Mouse (Mus musculus): ENCODE measurements around the gene Erich4.

The Erich4 gene

GRCm38 (mm10) chr7:25615706-25616011, at the start of gene Erich4:
Gene Erich4 (minus strand): TSS chr7:25615892.
- DNase-seq (ENCODE audit: low spot score in 2 of 2), result no peak

- peak; percentile 99 for DNase-seq (ENCODE audit: low spot score in 2 of 2)
Measured at GRCm38 (mm10) chr7:25658657-25659472, 43.2 kb upstream of the Erich4 start, which contains the start of the genes Bckdha and Exosc5. Gene Bckdha (minus strand): TSS chr7:25658981. Gene Exosc5 (plus strand): TSS chr7:25659164.

DNA sequence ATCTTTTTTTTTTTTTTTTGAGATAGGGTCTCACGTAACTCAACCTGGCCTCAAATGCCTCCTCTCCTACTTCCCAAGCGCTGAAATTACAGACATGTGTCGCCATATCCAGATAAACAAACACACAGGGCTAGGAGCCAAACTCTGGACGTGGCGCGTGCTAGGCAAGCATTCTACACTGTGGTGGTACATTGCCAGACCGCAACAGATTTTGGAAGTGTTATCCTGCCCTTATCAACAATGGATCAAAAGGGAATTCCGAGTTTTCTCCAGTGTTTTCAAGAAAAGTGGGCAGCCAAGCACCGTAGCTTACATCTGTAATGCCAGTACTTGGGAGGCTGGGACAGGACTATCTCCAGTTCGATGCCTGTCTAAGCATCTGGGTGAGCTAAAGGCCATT, 42.1 kb upstream of the Erich4 start:
- DNase-seq (ENCODE audit: low spot score in 2 of 2), result no peak

GRCm38 (mm10) chr7:25655601-25656428, 40.1 kb upstream of the Erich4 start:
- DNase-seq (ENCODE audit: low spot score in 2 of 2), result no peak

GRCm38 (mm10) chr7:25652244-25652759, 36.6 kb upstream of the Erich4 start:
- DNase-seq (ENCODE audit: low spot score in 2 of 2), result no peak

DNA sequence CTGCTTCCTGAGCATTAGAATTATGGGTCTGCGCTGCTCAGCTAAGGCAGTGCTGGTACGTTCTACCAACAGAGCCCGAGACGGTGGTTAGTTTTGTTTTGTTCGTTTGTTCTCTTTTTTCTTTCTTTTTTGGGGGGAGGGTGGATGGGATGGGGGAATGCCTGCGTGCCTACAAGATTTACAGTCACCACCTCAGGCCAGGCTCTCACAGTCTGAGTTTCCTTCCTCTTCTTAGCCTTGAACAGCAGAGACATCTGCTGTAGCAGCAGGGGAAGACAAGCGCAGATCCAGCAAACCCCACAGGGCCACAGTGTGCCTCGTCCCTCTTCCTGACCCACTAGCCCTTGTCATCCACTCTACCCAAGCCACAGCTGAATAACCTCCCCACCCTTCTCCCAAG, 35.6 kb upstream of the Erich4 start:
- DNase-seq (ENCODE audit: low spot score in 2 of 2), result no peak

DNA sequence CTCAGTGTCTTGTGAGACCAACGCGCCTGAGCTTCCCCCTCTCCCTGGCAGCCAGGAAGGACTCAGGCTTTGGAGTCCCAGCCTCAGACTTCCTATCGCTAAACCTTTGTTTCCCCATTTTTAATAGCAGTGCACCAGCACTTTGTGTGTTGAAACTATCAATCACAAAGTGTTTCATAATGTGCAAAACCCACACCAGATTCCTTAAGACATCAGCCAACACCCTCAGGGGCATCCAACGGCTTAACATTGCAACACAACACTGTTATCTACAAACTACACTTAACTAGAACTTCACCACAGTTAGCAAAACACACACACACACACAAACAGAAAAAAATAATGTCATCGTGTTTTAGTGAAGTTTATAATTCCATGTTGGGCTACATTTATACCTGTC, 34.1 kb upstream of the Erich4 start:
- DNase-seq (ENCODE audit: low spot score in 2 of 2), result no peak

DNA sequence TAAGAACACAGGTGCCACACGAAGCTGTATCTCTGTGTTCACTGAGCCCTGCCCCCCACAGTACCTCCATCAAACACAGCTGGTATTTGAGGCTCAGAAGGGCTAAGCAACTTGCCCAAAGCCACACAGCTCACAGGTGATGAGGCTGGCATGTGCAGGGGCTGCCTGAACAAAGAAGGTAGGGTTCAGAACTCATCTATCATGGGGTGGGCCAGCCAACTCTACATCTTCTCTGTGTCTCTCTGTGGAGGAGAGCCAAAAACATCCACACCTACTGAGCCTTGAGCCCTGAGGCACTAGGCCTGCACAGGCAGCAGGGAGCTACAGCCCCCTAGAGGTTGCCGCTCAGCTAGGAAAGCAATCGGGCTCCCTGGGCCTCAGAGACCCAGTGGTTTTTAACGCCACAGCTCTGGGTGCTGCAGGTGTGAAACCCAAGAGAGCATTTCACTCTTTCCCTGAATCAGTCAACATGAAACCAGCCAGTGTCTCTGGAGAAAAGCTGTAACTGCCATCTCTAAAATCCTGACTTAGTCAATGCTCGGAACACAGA, 32.0 kb upstream of the Erich4 start:
- DNase-seq (ENCODE audit: low spot score in 2 of 2), result no peak

- no peak for DNase-seq (ENCODE audit: low spot score in 2 of 2)
Measured at GRCm38 (mm10) chr7:25645074-25645473, 29.4 kb upstream of the Erich4 start.

- no peak for DNase-seq (ENCODE audit: low spot score in 2 of 2)
Measured at GRCm38 (mm10) chr7:25644631-25645030, 28.9 kb upstream of the Erich4 start.

- DNase-seq (ENCODE audit: low spot score in 2 of 2), result no peak
Measured at GRCm38 (mm10) chr7:25644136-25644535, 28.4 kb upstream of the Erich4 start.

DNA sequence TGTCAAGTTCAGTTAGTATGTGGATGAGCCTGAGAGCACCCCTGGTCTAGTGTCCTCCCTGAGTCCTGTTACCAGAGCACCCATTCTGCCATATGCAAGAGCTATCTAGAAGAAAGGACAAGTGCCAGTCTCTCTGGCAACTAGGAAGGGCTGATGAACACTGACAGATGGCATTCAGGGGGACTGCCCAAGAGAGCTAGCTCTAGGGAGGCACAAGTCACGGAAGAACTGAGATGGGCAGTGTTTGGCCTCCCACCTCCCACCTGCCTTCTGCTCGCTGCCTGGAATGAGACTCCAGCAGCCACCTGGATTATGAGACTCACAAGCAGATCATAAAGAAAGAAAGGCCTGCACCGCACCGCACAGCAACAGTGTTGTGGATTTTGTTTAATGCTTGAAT, 24.1 kb upstream of the Erich4 start:
- DNase-seq (ENCODE audit: low spot score in 2 of 2), result no peak

DNA sequence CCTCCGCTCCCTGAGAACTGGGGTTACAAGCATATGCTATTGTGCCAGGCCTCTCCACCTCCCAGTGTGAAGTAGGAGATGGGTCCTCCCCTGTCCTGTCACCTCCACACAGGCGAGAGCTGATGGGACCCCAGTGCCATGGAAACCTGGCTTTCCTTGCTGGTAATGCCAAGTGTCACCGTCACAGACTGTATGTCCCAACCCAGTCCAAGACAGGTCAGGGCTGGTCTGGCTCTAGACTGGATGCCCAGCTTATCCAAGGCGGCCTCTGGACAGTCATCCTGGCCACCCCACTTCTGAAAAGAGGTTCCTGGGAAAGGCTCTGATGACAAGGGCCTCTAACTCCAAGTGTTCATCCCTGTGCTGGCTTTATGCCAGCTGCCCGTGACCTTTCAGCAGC, 21.4 kb upstream of the Erich4 start:
- no peak for DNase-seq (ENCODE audit: low spot score in 2 of 2)

DNA sequence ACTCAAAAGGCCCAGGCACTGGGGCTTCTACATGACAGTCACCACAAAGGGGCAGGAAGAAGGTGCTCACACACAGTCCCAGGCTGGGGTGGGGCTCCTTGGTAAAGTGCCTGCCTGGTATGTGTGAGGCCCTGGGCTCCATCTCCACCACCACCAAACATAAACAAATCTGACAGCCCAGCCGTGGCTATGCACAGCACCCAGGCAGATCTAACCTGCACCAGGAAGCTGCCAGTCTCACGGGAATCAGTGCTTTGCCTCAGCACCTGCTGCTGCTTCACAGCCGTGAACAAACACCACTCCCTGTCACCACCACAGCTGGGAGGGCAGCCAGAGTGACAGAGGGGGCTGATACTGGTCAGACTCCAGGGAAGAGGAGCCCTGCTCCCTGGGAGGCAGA, 20.7 kb upstream of the Erich4 start:
- no peak for DNase-seq (ENCODE audit: low spot score in 2 of 2)

- DNase-seq (ENCODE audit: low spot score in 2 of 2), result no peak
Measured at GRCm38 (mm10) chr7:25632679-25633078, 17.0 kb upstream of the Erich4 start.

DNA sequence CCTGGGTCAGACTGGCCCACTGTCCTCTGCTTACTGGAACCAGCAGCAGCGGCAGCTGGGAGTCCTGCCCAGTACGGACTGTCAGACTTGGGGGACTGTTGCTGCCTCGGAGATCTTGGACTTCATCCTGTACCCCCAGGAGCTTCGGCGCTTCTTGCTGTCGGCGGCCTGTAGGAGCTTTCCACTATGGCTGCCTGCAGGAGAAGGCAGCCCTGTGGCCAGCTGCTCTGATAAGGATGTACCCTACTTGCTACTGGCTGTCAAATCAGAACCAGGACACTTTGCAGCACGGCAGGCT, 12.6 kb upstream of the Erich4 start:
- no peak for DNase-seq (ENCODE audit: low spot score in 2 of 2)

DNA sequence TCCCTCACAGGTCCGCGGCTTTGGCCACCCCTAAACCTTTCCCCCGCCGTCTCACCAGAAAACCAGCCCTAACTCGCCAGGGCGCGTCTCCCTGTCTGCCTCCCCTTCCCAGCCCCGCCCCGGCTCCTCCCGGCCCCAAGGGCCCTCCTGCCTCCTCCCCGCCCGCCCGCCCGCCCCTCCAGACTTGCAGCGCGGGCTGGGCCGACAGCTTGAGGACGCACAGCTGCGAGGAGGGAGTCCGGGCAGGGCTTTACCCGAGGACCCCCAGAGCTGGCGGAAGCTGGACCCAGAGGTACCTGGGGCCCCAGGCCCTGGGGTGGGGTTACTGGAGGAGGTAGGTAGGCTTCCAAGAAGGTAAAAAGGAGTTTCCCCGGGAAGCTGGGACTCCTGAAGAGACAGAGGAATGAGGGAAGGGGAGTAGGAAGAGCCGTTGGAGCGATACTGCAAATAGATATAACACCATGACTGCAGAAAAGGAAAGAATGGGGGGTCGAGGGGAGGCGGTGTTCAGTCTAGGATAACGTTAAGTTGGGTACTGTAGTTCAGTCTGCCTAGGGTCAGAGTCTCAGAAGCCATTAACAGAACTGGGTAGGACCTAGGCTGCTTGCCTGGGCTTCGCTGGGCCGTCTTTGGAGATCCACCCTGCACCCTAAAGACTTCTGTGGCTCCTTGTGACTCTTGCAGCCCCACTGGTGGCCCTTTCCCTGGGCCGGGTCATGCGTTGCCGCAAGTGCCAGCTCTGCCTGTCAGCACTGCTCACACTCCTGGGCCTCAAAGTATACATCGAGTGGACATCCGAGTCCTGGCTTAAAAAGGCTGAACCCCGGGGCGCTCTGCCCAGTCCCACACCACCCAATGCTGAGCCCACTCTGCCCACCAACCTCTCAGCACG, 12.0 kb upstream of the Erich4 start:
- no peak for DNase-seq (ENCODE audit: low spot score in 2 of 2)

DNA sequence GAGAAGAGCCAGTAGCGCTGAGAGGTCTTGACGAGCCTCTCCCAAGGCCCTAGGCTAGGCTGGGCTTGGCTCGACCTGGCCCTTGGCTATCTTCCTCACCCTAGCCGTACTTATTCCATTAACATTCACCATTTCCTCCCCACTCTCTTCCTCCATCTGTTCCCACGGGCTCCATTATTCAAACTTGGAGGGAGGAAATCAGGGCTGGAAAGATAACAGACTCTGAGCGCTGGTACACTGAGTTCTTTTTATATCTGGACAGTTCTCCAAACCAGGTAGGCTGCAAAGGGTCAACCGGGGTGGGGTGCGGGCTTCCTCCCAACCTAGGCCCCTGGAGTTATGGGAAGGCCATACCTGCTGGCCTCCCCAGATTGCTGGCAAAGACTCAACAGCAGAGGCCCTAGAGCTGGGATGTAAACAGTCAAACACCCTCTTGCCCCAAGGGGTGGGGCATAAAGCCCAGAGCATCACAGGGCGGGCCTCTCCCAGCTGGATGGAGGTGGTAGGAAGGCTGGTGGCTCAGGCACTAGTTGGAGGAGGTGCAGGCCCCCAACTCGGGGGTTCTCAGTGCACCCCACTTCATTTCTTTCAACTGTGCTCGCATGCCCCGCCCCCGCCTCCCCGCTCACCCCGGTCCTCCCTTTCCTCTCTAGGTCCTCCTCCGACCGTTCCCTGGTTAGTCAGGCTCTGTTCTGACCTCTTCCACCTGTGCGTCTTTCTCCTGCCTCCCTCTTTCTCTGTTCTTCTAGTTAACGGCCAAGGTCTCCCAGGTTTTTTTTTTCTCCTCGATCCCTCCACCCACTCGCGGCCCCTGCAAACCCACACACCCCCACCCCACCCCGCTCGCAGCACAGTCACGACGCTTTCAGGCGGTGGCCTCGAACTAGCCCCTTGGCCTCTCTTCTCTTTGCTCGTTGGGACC, 11.1 kb upstream of the Erich4 start, which contains the start of gene B3gnt8:
Gene B3gnt8 (plus strand): TSS at position 146 of the 922 bp plus-strand sequence.
- DNase-seq (ENCODE audit: low spot score in 2 of 2), result no peak

DNA sequence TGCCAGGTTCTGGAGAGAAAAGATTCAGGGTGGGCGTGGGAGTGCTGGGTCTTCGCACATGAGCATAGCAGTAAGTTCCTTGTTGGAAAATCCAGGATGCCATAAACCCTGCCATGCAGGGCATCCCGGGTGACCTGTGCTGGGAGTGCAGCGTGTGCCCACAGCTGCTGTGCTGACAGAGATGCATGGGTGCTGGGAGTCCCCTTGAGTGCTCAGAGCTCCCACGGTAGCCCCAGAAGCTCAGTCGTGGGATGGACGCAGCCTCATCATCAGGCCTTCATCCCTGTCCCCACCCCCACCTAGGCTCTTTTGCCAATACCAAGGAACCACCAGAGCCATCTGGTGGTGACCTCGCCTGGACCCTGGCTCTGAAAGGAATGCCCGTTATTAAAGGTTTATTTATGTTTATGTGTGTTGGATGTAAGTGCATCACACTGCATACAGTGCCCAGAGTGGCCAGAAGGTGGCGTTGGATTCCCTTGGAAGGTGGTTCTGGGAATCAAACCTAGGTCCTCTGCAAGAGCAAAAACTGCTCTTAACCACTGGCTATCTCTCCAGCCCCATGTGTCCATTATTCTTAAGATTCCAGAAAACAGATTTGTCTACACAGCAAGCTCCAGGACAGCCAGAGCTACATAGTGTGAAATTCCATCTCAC, 10.0 kb upstream of the Erich4 start:
- DNase-seq (ENCODE audit: low spot score in 2 of 2), result no peak

- DNase-seq (ENCODE audit: low spot score in 2 of 2), result no peak
Measured at GRCm38 (mm10) chr7:25624851-25625250, 9.2 kb upstream of the Erich4 start.
